20 mouse cellular contexts compared by ENCODE assay signal in the genomic region with DNA sequence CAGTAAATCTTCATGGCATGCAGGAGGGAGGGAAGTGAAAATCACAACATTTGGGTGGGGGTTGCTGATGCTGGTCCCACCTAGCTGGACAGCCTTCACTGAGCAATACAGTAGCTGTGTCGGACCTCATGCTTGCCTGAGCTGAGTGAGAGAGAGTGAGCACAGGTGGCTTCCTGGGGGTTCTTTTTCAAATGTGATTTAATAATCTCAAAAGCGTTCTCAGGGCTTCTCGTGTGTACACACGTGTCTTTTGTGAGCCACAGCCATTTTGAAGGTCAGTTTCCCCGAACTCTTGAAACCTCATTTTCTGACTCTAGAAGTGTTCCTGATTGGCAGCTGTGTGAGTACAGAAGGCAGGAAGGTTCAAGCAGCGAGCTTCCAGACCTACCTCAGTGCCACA.
"Had no signal": no experiment of that assay in that cellular context is flagged by ENCODE, and none has a peak within 500 bp of the region (broad histone marks: within the 10 kb centered on the region; RNA-seq: fewer than 3 reads in every experiment).

No protein-coding gene starts in this region.

- ATAC-seq: liver, postnatal 0 days; lung, postnatal 0 days; midbrain, embryonic 13.5 days; midbrain, embryonic 16.5 days had no signal

- H3K4me3 ChIP-seq: lung, embryonic 15.5 days; megakaryocyte, embryonic 14.5 days; midbrain, embryonic 13.5 days; myocyte; neural tube, embryonic 13.5 days; neural tube, embryonic 15.5 days; stomach, embryonic 15.5 days had no signal

- H3K4me1 ChIP-seq: lung, embryonic 15.5 days; megakaryocyte, embryonic 14.5 days; midbrain, embryonic 13.5 days; neural tube, embryonic 13.5 days; neural tube, embryonic 15.5 days; stomach, embryonic 15.5 days had no signal

- H3K27ac ChIP-seq: lung, embryonic 15.5 days; macrophage; midbrain, embryonic 13.5 days; neural tube, embryonic 13.5 days; neural tube, embryonic 15.5 days; stomach, embryonic 15.5 days; stomach, postnatal 0 days had no signal

- H3K4me2 ChIP-seq: lung, embryonic 15.5 days; midbrain, embryonic 11.5 days; midbrain, embryonic 13.5 days; neural tube, embryonic 13.5 days; neural tube, embryonic 15.5 days; stomach, embryonic 15.5 days had no signal

- H3K36me3 ChIP-seq: lung, embryonic 15.5 days; midbrain, embryonic 13.5 days; neural tube, embryonic 13.5 days; neural tube, embryonic 15.5 days; stomach, embryonic 15.5 days had no signal

- DNase-seq: liver, postnatal 0 days; lung, adult 2 months; lung, postnatal 14 days; lung, postnatal 36 days; right cerebral cortex, postnatal 14 days; thymus, adult 2 months; thymus, postnatal 25 days; thymus, postnatal 4 days had no signal

- H3K9ac ChIP-seq: liver, postnatal 0 days; lung, embryonic 15.5 days; midbrain, embryonic 13.5 days; neural tube, embryonic 13.5 days; neural tube, embryonic 15.5 days; stomach, embryonic 15.5 days had no signal

- H3K9me3 ChIP-seq: lung, embryonic 15.5 days; midbrain, embryonic 13.5 days; neural tube, embryonic 13.5 days; neural tube, embryonic 15.5 days; stomach, embryonic 15.5 days had no signal

- H3K27me3 ChIP-seq: lung, embryonic 15.5 days; midbrain, embryonic 13.5 days; neural tube, embryonic 13.5 days; neural tube, embryonic 15.5 days; stomach, embryonic 15.5 days had no signal
